Mouse (Mus musculus) gastrocnemius, postnatal 14 days (tissue): ENCODE measurements around the gene Olfr747. TPM values are rescaled to one million over a fixed set of nuclear protein-coding genes. Genes with fewer than 3 reads are reported as not detected.
"Not testable (repeated sequence)": the region's sequence is repeated elsewhere in the genome, so short reads cannot be mapped to it uniquely, and the experiment has no call there.

ENCODE experiments used
- DNase-seq: peaks from one replicate; pipeline ENCODE4 v3.0.0; 2021; ENCODE audit warnings: mixed read lengths
- intact Hi-C: fragments of 180-260 bp; cut with DNase I; formaldehyde crosslinking; loops from one replicate; pipeline ENCODE4 v1.15.1; 2025; ENCODE audit warnings: low total_unique reads
- long read RNA-seq, 2 experiments: library from polyadenylated mRNA; stranded (forward); transcript quantifications; one replicate each; pipeline ENCODE4 v2.0.0; 2021
- total RNA-seq, 2 experiments: library from RNA; stranded (reverse); gene quantifications; 2 replicates each; pipeline ENCODE4 v1.2.3; 2021

Gene Olfr747
- total RNA-seq = not detected
- long read RNA-seq, experiment 1 = 0 reads
- long read RNA-seq, experiment 2 = 0 reads

DNA sequence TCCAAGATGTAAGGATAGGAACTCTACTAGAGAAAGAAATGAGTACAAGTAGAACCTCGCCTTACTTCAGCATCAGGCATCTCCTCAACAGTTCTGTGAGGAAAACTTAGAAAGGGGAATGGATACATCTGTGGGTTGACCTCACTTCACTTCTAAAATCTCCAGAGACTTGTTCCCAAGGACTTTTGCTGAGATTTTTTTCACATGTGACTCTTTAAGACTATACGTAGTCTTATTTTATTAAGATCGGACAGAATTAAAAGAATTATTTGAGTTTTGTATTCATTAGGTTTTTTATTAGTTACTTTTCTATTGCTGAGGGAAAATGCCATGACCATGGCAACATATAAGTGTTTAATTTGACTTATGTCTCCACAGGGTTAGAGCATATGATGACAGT, at the start of gene Olfr747:
Gene Olfr747, minus strand, starts transcription at position 101 of the 400 bp plus-strand sequence.
- no peak for DNase-seq
- intact Hi-C loops = no loop called here

GRCm38 (mm10) chr14:50741584-50741983, 48.6 kb upstream of the Olfr747 start:
- intact Hi-C loops = no loop called here
- no peak for DNase-seq

GRCm38 (mm10) chr14:50740334-50740733, 47.3 kb upstream of the Olfr747 start:
- intact Hi-C loops = no loop called here
- DNase-seq = no peak

GRCm38 (mm10) chr14:50722371-50722770, 29.4 kb upstream of the Olfr747 start:
- DNase-seq, intact Hi-C loops: not testable (repeated sequence)

- intact Hi-C loops, DNase-seq: not testable (repeated sequence)
Measured at GRCm38 (mm10) chr14:50719875-50720274, 26.9 kb upstream of the Olfr747 start.

GRCm38 (mm10) chr14:50707073-50707472, 14.1 kb upstream of the Olfr747 start, which contains the start of gene Olfr748:
Olfr748 (plus strand) TSS chr14:50707373.
- intact Hi-C loops = no loop called here

GRCm38 (mm10) chr14:50646783-50647182, 46.2 kb downstream of the Olfr747 start, which contains the start of gene Olfr746:
Olfr746 (plus strand) TSS chr14:50647083.
- no peak for DNase-seq
- intact Hi-C loops = no loop called here

More at GRCm38 (mm10) chr14:50707073-50707472, 14.1 kb upstream of the Olfr747 start, which contains the start of gene Olfr748:
- no peak for DNase-seq

DNA sequence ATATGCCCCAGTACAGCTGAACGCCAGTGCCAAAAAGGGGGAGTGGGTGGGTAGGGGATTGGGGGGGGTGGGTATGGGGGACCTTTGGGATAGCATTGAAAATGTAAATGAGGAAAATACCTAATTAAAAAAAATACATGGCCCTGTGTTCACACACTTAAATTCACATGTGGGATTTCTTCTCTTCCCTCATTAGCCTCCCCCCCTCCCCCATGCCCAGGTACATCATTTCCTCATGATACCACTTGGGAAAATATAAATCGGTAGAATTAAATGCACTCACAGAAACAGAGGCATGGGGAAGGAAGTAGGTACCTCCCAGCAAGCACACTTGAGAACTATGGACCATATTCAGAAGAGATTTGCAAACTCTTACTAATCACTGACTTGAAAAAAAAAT, 53.9 kb downstream of the Olfr747 start, which contains the start of gene Olfr745:
Gene Olfr745, plus strand, starts transcription at position 301 of the 400 bp plus-strand sequence.
- intact Hi-C loops = no loop called here
- no peak for DNase-seq

Other genes with a start within 250 kb of the Olfr747 start
- gene Olfr740, start 247.7 kb downstream of the Olfr747 start, total RNA-seq = not detected
- not detected for gene Olfr741, start 220.5 kb downstream of the Olfr747 start, total RNA-seq
- not detected for gene Olfr742, start 189.6 kb downstream of the Olfr747 start, total RNA-seq
- not detected for gene Olfr743, start 171.4 kb downstream of the Olfr747 start, total RNA-seq
- not detected for gene Olfr744, start 78.3 kb downstream of the Olfr747 start, total RNA-seq
- not detected for gene Olfr745, start 53.8 kb downstream of the Olfr747 start, total RNA-seq
- gene Olfr746, start 46.1 kb downstream of the Olfr747 start, total RNA-seq = not detected
- not detected for gene Olfr748, start 14.2 kb upstream of the Olfr747 start, total RNA-seq
- gene Olfr749, start 51.9 kb upstream of the Olfr747 start, total RNA-seq = not detected
- gene Ttc5, start 92.3 kb upstream of the Olfr747 start, total RNA-seq = 10 to 100 TPM; 12.0 to 12.3 TPM
- gene Ccnb1ip1, start 114.5 kb upstream of the Olfr747 start, total RNA-seq = under 1 TPM in 1 of 2 experiments, not detected in 1; 0.72 TPM
- 1 to 10 TPM; 9.3 to 10.0 TPM for gene Parp2, start 114.6 kb upstream of the Olfr747 start, total RNA-seq
- gene Tep1, start 177.4 kb upstream of the Olfr747 start, total RNA-seq = 10 to 100 TPM in 1 of 2 experiments, 1 to 10 TPM in 1; 9.4 to 10.3 TPM
- 100 to 1,000 TPM; 101 to 192 TPM for gene Klhl33, start 204.3 kb upstream of the Olfr747 start, total RNA-seq
- gene Osgep, start 231.7 kb upstream of the Olfr747 start, total RNA-seq = 10 to 100 TPM; 40.0 to 42.1 TPM
- 10 to 100 TPM; 32.7 to 33.4 TPM for gene Apex1, start 231.8 kb upstream of the Olfr747 start, total RNA-seq
- 10 to 100 TPM; 12.6 to 16.4 TPM for gene Pip4p1, start 237.7 kb upstream of the Olfr747 start, total RNA-seq
- gene Pnp, start 237.9 kb upstream of the Olfr747 start, total RNA-seq = 1 to 10 TPM; 4.6 to 6.8 TPM